Mouse (Mus musculus) forebrain, postnatal 0 days (tissue): ENCODE measurements around the gene Zrsr1. TPM values are rescaled to one million over a fixed set of nuclear protein-coding genes. Genes with fewer than 3 reads are reported as not detected.

Experiments
- ATAC-seq: fragments of 200-750 bp; cut with Nextera tagmentation; 2 replicates; pipeline ENCODE4 v1.8.0; 2017; ENCODE audit warnings: mild to moderate bottlenecking, moderate library complexity
- DNase-seq: peaks from one replicate; pipeline ENCODE4 v3.0.0-alpha.2; 2015
- H3K27ac ChIP-seq: fragments of 300-500 bp; sonication (generic); 2 replicates; pipeline ENCODE4 v1.5.1; 2014; ENCODE audit warnings: low read depth, mild to moderate bottlenecking, antibody characterized with exemption, low read length, moderate library complexity, mixed read lengths
- H3K27me3 ChIP-seq: fragments of 300-500 bp; sonication (generic); 2 replicates; pipeline ENCODE4 v1.6.1; 2014; ENCODE audit warnings: mild to moderate bottlenecking, low read length, mixed read lengths; ENCODE audit not compliant: insufficient read depth
- H3K36me3 ChIP-seq: fragments of 300-500 bp; sonication (generic); 2 replicates; pipeline ENCODE4 v1.6.1; 2014; ENCODE audit warnings: mild to moderate bottlenecking, moderate library complexity; ENCODE audit not compliant: insufficient read depth
- H3K4me1 ChIP-seq: fragments of 300-500 bp; sonication (generic); 2 replicates; pipeline ENCODE4 v1.6.1; 2014; ENCODE audit warnings: antibody characterized with exemption; ENCODE audit not compliant: insufficient read depth
- H3K4me2 ChIP-seq: fragments of 300-500 bp; sonication (generic); 2 replicates; pipeline ENCODE4 v1.6.1; 2014; ENCODE audit warnings: low read depth, mild to moderate bottlenecking, moderate library complexity
- H3K4me3 ChIP-seq: fragments of 300-500 bp; sonication (generic); 2 replicates; pipeline ENCODE4 v1.5.1; 2014; ENCODE audit warnings: low read depth, low read length, mixed read lengths
- H3K9ac ChIP-seq: fragments of 300-500 bp; sonication (generic); 2 replicates; pipeline ENCODE4 v1.6.1; 2014; ENCODE audit warnings: mild to moderate bottlenecking
- H3K9me3 ChIP-seq: fragments of 300-500 bp; sonication (generic); 2 replicates; pipeline ENCODE4 v1.6.1; 2016; ENCODE audit warnings: low read length
- CTCF ChIP-seq: sonication (generic); IDR thresholded peaks from 2 replicates; pipeline ENCODE4 v1.5.1; 2016; ENCODE audit warnings: antibody characterized with exemption, control low read depth, low read depth
- WGBS: fragments of 180-500 bp; shearing (Covaris S2); extraction: QIAGEN DNeasy Blood & Tissue Kit; methylation state at CpG from one replicate; pipeline ENCODE4 v1.1.7; 2014; 5-methylcytosine and 5-hydroxymethylcytosine counted together
- polyA plus RNA-seq: library from polyadenylated mRNA; unstranded; fragments of >200 nt; fragmentation: Nextera tagmentation; extraction: Ambion mirVana; gene quantifications from 2 replicates; pipeline ENCODE4 v1.2.1, GENCODE M21; 2015
- total RNA-seq: library from RNA; depleted of rRNA; stranded (reverse); fragments of >200 nt; gene quantifications from 2 replicates; pipeline ENCODE4 v1.2.3, GENCODE M21; 2014; rRNA removed

The Zrsr1 gene
- 14.5 and 17.5 TPM in 2 replicates for total RNA-seq
- polyA plus RNA-seq: 4.8 and 6.4 TPM in 2 replicates

GRCm38 (mm10) chr11:22971835-22972709 lies at the start of gene Zrsr1:
Zrsr1 (plus strand) TSS chr11:22972005.
- peak within 1 kb of the TSS; percentile 56 for H3K4me3 ChIP-seq
- no peaks in the 10 kb centered on the region for H3K27me3 ChIP-seq
- peak; percentile 93 for ATAC-seq

DNA sequence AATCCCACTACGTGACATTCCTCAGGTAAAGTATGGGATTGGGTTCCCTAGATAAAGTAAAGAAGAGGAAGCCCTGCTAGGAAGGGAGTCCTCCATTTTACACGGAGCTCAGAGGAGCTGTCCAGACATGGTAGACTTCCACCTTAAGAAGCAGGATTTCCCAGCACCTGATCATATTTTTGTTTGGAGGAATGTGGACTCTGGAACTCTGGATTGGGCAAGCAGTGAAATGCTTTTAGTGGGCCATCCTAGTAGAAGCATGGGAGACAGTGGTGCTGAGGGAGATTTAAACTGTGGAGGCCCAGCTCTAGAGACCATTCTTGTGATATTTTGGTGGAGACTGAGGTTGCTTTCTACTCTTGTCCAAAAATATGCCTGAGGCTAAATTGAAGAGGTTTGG lies 49.3 kb upstream of the Zrsr1 start:
- Histone ChIP-seq H3K36me3 (no peaks in the 10 kb centered on the region), H3K27me3 (no peaks in the 10 kb centered on the region), H3K4me3 (no peak overlapping the region), H3K4me2 (no peak overlapping the region), H3K9ac (no peak overlapping the region), H3K27ac (no peak overlapping the region), H3K4me1 (no peaks in the 10 kb centered on the region), H3K9me3 (no peaks in the 10 kb centered on the region)
- TF ChIP-seq CTCF: no peak
- DNase-seq: no peak
- 88% methylated on average over 2 of the region's 2 CpGs for WGBS
- ATAC-seq: no peak

More at GRCm38 (mm10) chr11:22971835-22972709, at the start of gene Zrsr1:
- peak; percentile 42; the same call in 1 of the 2 replicates for TF ChIP-seq CTCF
- Histone ChIP-seq H3K27ac (peak within 1 kb of the TSS; percentile 82), H3K4me2 (peak within 1 kb of the TSS; percentile 60), H3K4me1 (peaks cover 7% of the 10 kb centered on the region; the same call in 1 of the 2 replicates), H3K9me3 (0 out of 2 replicates have a peak, but pooled peaks cover 3% of the 10 kb centered on the region), H3K9ac (peak within 1 kb of the TSS; percentile 73), H3K36me3 (no peaks in the 10 kb centered on the region; the same call in 1 of the 2 replicates)
- DNase-seq: peak; percentile 82
- 51% methylated on average over 56 of the region's 56 CpGs for WGBS

GRCm38 (mm10) chr11:22923606-22924005 lies 48.2 kb upstream of the Zrsr1 start:
- Histone ChIP-seq H3K4me2 (no peak overlapping the region), H3K36me3 (no peaks in the 10 kb centered on the region), H3K4me3 (no peak overlapping the region), H3K27ac (no peak overlapping the region), H3K4me1 (no peaks in the 10 kb centered on the region), H3K27me3 (no peaks in the 10 kb centered on the region), H3K9ac (no peak overlapping the region), H3K9me3 (no peaks in the 10 kb centered on the region)
- 40% methylated on average over 2 of the region's 2 CpGs for WGBS
- DNase-seq (no peak), ATAC-seq (no peak)
- no peak for TF ChIP-seq CTCF

- Histone ChIP-seq H3K9me3 (no peaks in the 10 kb centered on the region), H3K36me3 (no peaks in the 10 kb centered on the region), H3K27me3 (no peaks in the 10 kb centered on the region), H3K4me3 (no peak overlapping the region), H3K9ac (no peak overlapping the region), H3K4me2 (no peak overlapping the region), H3K4me1 (no peaks in the 10 kb centered on the region), H3K27ac (no peak overlapping the region)
- DNase-seq (no peak), ATAC-seq (no peak)
- TF ChIP-seq CTCF: no peak
- WGBS: 88% methylated on average over 8 of the region's 8 CpGs
Measured at GRCm38 (mm10) chr11:22928586-22929169, 43.1 kb upstream of the Zrsr1 start.

- Histone ChIP-seq H3K4me3 (no peak overlapping the region), H3K9me3 (no peaks in the 10 kb centered on the region), H3K4me1 (no peaks in the 10 kb centered on the region), H3K36me3 (no peaks in the 10 kb centered on the region), H3K27me3 (no peaks in the 10 kb centered on the region), H3K4me2 (no peak overlapping the region), H3K9ac (no peak overlapping the region), H3K27ac (no peak overlapping the region)
- WGBS: 71% methylated on average over 2 of the region's 2 CpGs
- DNase-seq (no peak), ATAC-seq (no peak)
- TF ChIP-seq CTCF: no peak
Measured at GRCm38 (mm10) chr11:22930129-22930528, 41.7 kb upstream of the Zrsr1 start.

- 93% methylated on average over 2 of the region's 2 CpGs for WGBS
- no peak for DNase-seq
- Histone ChIP-seq H3K36me3 (no peaks in the 10 kb centered on the region), H3K9me3 (no peaks in the 10 kb centered on the region), H3K4me3 (no peak overlapping the region), H3K27ac (no peak overlapping the region), H3K27me3 (no peaks in the 10 kb centered on the region), H3K9ac (no peak overlapping the region), H3K4me1 (no peaks in the 10 kb centered on the region), H3K4me2 (no peak overlapping the region)
- no peak for ATAC-seq
- no peak for TF ChIP-seq CTCF
Measured at GRCm38 (mm10) chr11:22931320-22931905, 40.4 kb upstream of the Zrsr1 start.

GRCm38 (mm10) chr11:22932167-22932566 lies 39.6 kb upstream of the Zrsr1 start:
- Histone ChIP-seq H3K27me3 (no peaks in the 10 kb centered on the region), H3K9me3 (no peaks in the 10 kb centered on the region), H3K9ac (no peak overlapping the region), H3K27ac (no peak overlapping the region), H3K36me3 (no peaks in the 10 kb centered on the region), H3K4me3 (no peak overlapping the region), H3K4me2 (no peak overlapping the region), H3K4me1 (no peaks in the 10 kb centered on the region)
- no peak for ATAC-seq
- DNase-seq: no peak
- TF ChIP-seq CTCF: no peak
